Mouse (Mus musculus) thymus, postnatal 4 days (tissue): ENCODE data around the gene Psme4.

Experiments used
- DNase-seq: peaks from one replicate; pipeline ENCODE4 v3.0.0; 2021

The Psme4 gene

DNA sequence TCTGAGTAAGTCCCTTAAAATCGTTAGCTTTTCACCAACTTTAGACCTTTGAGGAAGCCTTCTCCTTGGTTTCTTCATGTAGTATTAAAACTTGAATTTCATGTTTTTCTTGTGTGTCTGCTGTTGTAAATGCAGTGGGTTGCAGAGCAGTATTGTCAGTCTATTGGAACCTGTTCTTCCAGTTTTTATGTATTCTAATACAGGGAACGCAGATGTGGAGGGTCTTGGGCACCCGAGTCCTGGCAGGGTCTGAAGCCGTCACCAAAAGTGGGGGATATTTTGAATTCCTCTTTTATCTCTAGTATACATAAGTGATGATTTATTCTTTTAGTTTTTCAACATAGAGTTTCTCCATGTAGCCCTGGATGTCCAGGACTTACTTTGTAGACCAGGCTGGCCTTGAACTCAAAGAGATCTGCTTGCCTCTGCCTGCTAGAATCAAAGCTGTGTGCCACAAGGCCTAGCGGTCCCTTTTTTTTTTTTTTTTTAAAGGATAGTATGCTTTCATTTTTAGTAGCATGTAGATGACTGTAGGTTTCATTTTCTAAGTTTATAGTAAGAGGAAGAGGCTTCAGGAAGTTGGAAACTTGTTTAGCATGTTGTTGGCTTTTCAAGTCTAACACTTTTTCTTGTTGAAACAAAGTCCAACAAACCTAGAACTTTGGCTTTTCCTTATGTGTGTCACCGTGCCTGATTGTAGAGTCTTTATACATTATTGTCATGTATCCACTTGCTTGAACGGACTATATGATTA is 14.9 kb downstream of the Psme4 start:
- no peak for DNase-seq

DNA sequence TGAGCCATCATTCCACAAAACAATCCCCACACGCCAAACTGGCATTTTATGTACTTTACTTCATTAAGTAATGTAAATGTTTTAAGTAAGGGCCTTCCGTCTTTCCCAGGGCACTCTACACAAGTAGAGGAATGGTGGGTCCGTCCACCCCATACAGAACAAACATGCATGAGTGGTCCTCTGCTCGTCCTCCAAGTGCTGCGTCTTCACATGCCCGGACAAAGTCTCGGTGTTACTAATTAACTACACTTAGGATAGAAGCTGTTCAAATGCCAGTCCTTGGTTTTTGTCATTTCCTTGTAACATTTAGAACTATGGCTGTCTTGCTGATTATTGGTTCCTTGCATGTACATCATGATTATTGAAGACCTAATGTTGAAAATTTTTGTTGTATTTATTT is 21.2 kb downstream of the Psme4 start:
- DNase-seq = no peak

DNA sequence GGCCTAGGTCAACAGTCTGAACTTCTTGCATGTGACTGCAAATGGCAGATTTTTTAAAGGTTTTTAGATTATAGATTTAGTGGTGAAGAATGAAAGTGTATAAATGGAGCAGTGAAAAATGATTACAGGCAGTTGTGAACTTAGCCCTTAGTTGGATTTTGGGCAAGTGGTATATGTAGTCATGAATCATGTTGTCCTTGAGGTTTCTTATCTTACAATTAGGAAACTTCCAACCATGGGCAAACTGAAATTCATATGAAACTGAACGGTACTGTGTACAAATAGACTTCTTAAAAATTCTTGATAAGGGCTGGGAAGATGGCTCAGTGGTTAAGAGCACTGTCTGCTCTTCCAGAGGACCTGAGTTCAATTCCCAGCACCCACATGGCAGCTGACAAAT is 22.2 kb downstream of the Psme4 start:
- DNase-seq = no peak

DNA sequence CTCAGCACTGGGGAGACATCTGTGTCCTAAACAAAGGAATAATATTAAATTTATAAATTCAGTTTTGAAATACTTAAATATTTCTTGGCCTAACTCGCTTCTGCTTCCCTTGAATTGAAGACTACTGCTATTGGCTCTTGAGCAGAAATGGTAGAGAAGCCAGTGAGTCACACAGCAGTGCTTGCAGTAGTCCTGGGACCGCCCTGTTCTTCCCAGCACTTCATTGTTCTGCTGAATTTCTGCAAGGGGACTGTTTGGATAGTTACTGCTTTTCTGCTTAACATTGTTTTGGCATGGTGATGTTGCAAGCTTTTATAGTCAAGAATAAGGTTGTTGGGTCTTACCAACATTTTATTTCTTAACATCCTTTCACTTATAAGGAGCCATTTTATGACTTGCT is 25.7 kb downstream of the Psme4 start:
- DNase-seq = no peak

DNA sequence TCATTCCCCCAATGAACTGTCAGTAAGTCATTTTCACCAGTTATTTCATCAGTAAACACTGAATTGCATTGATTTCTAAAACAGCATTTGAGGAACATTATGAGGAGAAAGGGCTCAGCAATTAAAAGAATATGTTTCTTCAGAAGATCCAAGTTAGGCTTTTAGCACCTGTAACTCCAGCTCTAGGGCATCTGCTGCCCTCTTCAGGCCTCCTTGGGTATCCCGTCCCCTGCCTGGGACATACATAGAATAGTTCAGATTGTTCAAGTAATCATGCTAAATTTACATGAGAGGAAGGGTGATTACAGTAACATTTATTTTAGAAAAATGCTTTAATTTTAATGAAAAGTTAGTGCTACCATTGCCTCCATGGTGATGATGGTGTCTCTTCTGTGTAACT is 28.0 kb downstream of the Psme4 start:
- DNase-seq = peak; percentile 78

DNA sequence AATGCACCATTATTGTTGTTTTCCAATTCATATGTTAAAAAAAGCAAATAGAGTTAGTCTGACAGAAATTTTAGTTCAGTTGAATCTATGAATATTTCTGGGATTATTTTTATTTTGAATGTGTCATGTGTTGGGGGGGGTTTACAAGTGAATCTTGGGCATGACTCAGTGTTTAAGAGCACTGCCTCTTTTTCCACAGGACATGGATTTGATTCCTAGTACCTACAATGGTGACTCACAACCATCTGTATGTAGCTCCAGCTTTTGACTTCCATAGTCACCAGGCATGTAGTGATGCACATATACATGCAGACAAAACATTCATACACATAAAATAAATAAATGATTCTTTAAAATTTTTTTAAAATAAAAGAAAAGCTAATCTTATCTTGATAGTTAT is 28.6 kb downstream of the Psme4 start:
- DNase-seq = no peak

DNA sequence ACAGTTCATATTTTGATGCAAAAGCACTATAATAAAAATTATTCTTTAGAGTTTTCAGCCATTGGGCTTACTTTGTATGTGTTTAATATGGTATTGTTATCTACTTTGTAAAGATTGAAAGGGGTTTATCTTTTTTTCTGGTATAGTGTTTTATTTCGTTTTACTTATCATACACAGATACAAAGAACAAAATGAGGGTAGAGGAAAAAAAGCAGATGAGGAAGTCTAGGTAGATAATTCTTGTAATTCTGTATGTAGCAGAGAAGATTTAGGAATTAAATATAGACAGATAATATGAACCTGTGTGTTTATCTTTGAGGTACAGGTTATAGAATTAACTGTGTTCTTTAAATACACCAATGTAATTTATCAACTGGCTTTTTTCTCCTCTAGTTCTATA is 30.9 kb downstream of the Psme4 start:
- no peak for DNase-seq

DNA sequence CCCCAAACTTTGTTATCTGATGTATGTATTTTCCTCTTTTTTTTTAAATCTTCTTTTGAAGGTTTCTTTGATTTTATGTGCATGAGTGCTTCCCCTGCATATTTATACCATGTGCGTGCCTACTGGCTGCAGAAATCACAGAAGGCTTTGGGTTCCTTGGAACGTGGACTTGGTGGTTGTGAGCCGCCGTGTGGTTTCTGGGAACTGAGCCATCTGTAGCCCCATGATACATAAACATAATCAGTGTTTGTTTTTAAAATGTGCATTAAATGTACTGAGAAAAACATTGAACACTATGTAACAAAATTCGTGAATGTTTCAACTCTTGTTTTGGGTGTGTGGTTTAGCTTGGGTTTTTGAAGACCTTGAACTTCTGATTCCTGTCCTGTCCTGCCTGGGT is 49.6 kb downstream of the Psme4 start:
- DNase-seq = no peak

DNA sequence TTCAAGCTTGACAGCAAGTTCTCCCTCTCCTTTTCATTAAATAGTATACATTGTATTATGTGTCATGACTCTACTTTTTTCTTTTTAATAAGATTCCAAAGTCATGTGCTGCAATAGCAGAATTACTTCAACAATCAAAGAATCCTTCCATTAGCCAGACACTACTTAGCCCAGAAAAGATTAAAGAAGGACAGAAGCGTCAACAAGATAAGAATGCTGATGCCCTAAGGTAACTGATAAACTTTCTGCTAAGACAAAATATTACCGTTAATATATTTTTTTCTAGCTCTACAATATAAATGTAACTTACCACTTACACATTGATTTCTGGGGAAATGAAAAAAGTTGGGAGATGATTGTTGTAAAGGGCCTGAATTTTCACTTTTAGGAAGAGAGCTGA is 67.3 kb downstream of the Psme4 start:
- DNase-seq = no peak

DNA sequence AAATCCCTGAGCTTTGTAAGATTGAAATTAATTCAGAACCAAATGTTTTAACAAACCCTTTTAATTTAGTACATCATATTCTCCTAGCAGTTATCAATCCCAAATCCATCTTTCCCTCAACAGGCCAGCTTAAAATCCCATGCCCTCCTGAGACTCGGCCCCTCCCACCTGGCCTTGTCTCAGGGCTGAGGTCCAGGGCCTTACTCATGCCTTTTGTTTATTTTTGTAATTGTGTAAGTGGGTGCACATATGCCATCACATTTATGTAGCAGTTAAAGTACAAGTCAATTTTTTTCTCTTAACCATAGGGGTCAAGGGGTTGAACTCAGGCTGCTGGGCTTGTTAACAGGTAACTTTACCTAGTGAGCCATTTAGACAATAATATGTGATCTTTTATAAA is 72.8 kb downstream of the Psme4 start:
- no peak for DNase-seq

DNA sequence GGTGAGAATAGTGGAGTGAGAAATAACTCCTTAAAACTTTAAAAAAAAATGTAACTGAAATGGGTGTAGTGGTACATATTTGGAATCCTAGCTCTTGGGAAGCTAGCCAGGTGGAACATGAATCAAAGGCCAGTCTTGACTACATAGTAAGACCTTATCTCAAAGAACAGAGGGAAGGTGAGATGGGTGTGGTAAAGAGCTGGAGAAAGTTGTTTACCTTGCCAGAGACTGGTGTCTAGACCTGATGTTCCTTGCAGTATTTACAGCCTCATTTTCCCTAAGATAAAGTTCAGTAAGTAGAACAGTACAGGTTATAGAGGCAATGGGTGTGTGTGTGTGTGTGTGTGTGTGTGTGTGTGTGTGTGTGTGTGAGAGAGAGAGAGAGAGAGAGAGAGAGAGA is 100.9 kb downstream of the Psme4 start:
- no peak for DNase-seq

DNA sequence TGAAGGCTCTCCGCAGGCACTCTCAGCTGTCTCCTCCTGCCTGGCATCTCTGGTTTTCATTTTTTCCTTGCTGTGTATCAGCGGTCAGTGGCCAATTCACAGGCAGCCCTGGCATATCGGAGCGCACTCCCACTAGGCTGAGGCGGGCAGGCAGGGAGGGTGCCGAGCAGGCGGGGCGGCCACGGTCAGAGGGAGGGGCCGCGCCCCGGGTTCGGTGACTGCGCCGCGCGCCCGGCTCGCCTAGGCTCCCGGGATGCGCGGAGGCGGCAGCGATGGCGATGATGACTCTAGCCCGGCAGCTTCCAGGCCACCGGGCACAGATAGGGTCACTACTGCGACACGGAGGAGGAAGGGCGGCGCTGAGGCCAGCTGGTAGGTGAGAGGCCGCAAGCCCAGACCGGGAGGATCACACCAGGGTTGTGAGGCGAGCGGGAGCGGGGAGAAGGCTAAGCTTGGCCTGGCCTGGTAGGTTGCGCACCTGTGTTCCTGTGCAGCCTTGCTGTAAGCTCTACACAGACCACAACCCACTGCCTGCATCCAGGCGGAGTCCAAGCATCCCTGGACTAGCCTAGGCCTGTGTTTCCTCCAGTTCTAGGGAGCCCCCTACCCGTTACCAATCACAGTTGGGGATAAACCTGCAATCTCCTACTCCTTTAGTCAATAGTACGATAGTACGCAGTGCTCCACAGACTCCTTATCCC is 113.8 kb downstream of the Psme4 start, which contains the start of the genes Gpr75 and Asb3:
Gene Gpr75 (plus strand): TSS at position 188 of the 701 bp plus-strand sequence.
Gene Asb3 (plus strand): TSS at position 246 of the 701 bp plus-strand sequence.
- peak; percentile 46 for DNase-seq

DNA sequence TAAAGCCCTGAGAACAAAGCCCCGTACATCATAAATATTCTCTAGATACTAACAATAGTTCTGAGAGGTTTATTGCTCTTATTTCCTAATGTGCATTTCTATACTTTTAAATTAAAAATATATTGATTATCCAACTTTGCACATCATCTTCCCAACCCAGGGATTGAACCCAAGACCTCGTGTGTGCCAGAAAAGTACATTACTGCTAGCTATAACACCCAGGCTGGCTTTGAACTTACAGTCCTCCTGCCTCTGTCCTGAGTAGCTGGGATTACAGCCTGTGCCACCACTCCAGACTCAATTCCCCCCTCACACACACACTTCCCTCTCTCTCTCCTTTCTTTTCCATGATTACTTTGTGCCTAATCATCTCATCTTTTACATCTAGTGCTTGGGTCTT is 116.6 kb downstream of the Psme4 start:
- DNase-seq = no peak

DNA sequence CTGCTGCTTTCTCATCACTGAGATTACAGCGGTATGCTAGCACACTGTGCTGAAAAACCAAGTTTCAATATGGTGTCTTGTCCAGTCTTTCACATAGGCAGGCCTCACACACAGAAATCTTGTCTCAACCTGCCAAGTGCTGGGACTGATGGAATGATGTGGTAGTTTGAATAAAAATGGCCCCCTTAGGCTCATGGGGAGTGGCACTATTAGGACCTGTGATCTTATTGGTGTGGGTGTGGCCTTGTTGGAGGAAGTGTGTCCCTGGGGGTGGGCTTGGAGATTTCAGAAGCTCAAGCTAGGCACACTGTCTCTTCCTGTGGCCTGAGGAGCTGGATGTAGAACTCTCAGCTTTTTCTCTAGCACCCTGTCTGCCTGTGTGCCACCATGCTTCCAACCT is 124.7 kb downstream of the Psme4 start:
- no peak for DNase-seq

DNA sequence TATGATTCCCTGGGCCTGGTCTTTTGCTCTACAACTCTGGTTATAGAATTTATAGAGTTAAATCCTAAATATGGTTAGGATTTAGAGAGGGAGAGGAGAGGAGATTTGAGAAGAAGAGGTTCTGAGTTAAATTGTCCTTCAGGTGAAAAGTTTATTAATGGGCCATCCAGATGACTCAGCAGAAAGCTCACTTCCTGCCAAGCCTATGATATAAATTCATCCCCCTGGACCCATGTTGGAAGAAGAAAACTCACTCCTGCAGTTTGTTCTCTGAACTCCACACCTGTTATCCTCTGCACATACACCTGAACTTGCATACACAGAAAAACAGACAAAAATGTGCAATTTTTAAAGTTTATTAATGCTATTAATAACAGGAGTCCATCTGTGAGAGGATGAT is 127.8 kb downstream of the Psme4 start:
- DNase-seq = no peak

DNA sequence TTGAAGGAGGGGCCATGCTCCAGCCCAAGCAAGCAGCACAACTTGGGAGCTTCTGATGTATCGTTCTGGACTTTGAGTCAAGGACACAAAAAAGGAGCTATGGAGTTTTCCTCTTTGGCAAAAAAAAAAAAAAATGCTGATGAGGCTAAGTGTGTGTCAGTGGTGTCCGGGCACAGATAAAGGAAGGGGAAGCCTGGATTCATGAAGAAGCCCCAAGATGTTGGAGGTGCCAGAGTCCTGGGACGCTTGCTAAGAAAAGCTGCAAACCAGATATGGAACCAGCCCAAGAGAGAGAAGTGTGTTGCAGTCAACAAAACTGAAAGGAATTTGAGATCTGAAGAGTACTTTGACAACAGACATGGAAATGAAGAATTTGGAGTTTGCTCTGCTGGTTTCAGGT is 140.8 kb downstream of the Psme4 start:
- DNase-seq = no peak

DNA sequence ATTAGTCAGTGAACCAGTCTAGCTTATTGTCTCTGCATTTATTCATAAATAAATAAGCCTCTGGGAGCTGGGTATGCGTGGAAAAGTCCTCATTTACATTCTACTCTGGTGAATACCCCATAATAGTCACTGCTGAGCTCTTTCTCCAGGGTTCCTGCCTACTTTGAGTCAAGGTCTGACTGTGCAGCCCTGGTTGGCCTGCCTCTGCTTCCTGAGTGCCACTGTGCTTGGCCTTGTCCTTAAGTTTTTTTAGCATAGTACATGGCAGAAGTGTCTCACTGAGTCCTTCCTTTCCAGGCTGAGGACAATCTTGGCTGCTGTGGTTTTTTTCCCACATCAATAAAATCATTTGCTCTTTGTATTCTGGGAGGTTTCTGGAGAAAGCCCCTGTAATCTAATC is 149.1 kb downstream of the Psme4 start:
- DNase-seq = no peak

DNA sequence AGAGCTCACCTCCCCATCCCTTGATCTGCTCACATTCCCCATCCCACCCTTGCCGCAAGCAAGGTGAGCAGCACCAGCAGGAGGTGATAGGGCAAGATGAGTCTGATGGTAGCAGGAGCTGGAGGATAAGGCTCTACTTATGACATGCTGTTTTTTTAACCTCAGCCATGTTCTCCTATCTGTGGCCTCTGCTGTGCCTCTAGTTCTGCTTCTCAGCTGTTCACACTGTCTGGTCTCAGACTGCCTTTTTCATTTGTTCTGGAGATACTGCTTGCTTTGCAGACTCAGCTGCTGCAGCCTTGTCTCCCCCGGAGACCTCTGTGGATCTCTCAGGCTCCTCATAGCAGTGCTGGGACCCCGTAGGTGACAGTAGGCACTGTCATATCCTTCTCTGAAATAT is 151.8 kb downstream of the Psme4 start:
- no peak for DNase-seq

DNA sequence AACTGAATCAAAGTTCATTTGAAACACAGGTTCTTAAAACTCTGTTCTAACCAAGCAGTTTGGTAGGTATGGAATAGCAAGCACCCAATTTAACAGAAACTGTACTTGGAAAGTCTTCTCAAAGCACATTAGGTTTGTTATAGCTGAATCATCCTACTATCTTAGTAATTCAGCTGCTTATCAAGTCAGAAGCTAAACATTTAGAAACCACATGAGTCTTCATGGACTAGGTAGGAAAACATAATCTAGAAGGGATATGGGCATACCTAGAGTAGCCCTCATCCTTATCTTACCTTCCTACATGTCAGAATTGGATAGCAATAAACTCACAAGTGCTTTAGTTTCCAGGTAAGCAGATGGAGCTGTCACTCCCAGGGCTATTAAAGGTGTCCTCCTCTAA is 156.6 kb downstream of the Psme4 start:
- no peak for DNase-seq

DNA sequence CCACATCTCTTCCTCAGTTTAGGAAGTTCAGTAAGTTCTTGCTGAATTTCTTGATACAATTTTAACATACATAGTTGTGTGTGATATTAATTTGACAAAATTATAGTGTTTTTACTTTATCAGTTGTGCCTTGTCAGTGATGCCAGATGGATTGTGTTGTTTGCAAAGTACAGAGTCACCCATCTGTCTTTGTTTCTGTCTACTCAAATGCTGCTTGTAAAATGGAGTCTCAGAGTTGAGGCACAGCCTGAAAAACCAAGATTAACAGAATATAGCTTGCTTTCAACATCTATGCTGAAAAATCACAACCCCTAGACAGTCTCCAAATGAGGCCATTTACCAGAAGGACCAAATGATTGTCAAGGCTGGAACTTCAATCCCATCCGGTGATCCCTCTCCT is 157.0 kb downstream of the Psme4 start:
- no peak for DNase-seq
